Mouse (Mus musculus) intestine, postnatal 0 days (tissue): ENCODE results near the gene Fopnl. TPM values are rescaled to one million over a fixed set of nuclear protein-coding genes. Genes with fewer than 3 reads are reported as not detected.

Experiments used
- ATAC-seq: fragments of 200-750 bp; cut with Nextera tagmentation; 2 replicates; pipeline ENCODE4 v1.8.0; 2017; ENCODE audit warnings: mild to moderate bottlenecking, moderate TSS enrichment, moderate library complexity
- H3K27ac ChIP-seq: fragments of 300-500 bp; sonication (generic); 2 replicates; pipeline ENCODE4 v1.5.1; 2014; ENCODE audit warnings: mild to moderate bottlenecking, low read depth, low read length, moderate library complexity
- H3K27me3 ChIP-seq: fragments of 300-500 bp; sonication (generic); replicated peaks from 2 replicates; pipeline ENCODE4 v1.6.1; 2014; ENCODE audit warnings: low read length, mixed read lengths; ENCODE audit not compliant: control insufficient read depth, insufficient read depth
- H3K36me3 ChIP-seq: fragments of 300-500 bp; sonication (generic); 2 replicates; pipeline ENCODE4 v1.6.1; 2014; ENCODE audit warnings: mild to moderate bottlenecking, moderate library complexity; ENCODE audit not compliant: control insufficient read depth, insufficient read depth
- H3K4me1 ChIP-seq: fragments of 300-500 bp; sonication (generic); replicated peaks from 2 replicates; pipeline ENCODE4 v1.6.1; 2014; ENCODE audit warnings: antibody characterized with exemption, low read length, mixed read lengths; ENCODE audit not compliant: control insufficient read depth, insufficient read depth
- H3K4me2 ChIP-seq: fragments of 300-500 bp; sonication (generic); replicated peaks from 2 replicates; pipeline ENCODE4 v1.6.1; 2014; ENCODE audit warnings: low read depth, mild to moderate bottlenecking, moderate library complexity
- H3K4me3 ChIP-seq: fragments of 300-500 bp; sonication (generic); 2 replicates; pipeline ENCODE4 v1.5.1; 2014; ENCODE audit warnings: low read depth, low read length
- H3K9ac ChIP-seq: fragments of 300-500 bp; sonication (generic); 2 replicates; pipeline ENCODE4 v1.6.1; 2014; ENCODE audit warnings: mild to moderate bottlenecking, low read depth, low read length
- H3K9me3 ChIP-seq: fragments of 300-500 bp; sonication (generic); 2 replicates; pipeline ENCODE4 v1.6.1; 2016; ENCODE audit warnings: mixed run types; ENCODE audit not compliant: control insufficient read depth
- CTCF ChIP-seq: sonication (generic); IDR thresholded peaks from 2 replicates; pipeline ENCODE4 v1.5.1; 2016; ENCODE audit warnings: low read depth, mild to moderate bottlenecking, control low read depth, antibody characterized with exemption, moderate library complexity
- WGBS: fragments of 180-500 bp; shearing (Covaris S2); extraction: QIAGEN DNeasy Blood & Tissue Kit; methylation state at CpG from one replicate; pipeline ENCODE4 v1.1.7; 2014; 5-methylcytosine and 5-hydroxymethylcytosine counted together
- polyA plus RNA-seq: library from polyadenylated mRNA; unstranded; fragments of >200 nt; fragmentation: Nextera tagmentation; extraction: Ambion mirVana; gene quantifications from 2 replicates; pipeline ENCODE4 v1.2.1, GENCODE M21; 2015

Fopnl gene
- polyA plus RNA-seq, 1 experiment from 2014 or later, result 66.3 TPM

DNA sequence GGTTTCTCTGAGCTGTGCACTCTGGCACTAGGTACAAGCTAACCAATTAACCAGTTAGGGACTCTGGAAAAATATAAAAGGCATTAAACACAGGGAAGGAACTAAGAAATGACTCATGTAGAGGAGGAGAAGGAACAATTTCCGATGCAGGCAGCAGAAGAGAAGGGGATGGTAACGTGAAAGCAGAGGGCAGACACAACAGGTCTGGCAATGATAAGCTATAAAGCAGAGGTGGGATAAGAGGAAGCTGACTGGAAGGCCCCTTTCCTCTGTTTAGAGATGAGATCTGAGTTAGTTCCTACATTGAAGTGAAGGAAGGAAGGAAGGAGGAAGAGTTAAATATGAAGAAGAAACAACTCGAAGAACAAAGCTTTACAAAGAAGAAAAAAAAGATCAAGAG, 7.4 kb downstream of the Fopnl start:
- H3K27ac ChIP-seq, result no peak overlapping the region
- ATAC-seq, result no peak
- TF ChIP-seq CTCF, result no peak
- no peaks in the 10 kb centered on the region for H3K4me1 ChIP-seq
- H3K4me3 ChIP-seq, result no peak overlapping the region
- H3K27me3 ChIP-seq, result no peaks in the 10 kb centered on the region
- H3K9ac ChIP-seq, result no peak overlapping the region
- H3K4me2 ChIP-seq, result no peak overlapping the region
- no peaks in the 10 kb centered on the region for H3K9me3 ChIP-seq
- 81% methylated on average over 3 of the region's 3 CpGs for WGBS
- peaks cover 43% of the 10 kb centered on the region; the same call in 1 of the 2 replicates for H3K36me3 ChIP-seq

DNA sequence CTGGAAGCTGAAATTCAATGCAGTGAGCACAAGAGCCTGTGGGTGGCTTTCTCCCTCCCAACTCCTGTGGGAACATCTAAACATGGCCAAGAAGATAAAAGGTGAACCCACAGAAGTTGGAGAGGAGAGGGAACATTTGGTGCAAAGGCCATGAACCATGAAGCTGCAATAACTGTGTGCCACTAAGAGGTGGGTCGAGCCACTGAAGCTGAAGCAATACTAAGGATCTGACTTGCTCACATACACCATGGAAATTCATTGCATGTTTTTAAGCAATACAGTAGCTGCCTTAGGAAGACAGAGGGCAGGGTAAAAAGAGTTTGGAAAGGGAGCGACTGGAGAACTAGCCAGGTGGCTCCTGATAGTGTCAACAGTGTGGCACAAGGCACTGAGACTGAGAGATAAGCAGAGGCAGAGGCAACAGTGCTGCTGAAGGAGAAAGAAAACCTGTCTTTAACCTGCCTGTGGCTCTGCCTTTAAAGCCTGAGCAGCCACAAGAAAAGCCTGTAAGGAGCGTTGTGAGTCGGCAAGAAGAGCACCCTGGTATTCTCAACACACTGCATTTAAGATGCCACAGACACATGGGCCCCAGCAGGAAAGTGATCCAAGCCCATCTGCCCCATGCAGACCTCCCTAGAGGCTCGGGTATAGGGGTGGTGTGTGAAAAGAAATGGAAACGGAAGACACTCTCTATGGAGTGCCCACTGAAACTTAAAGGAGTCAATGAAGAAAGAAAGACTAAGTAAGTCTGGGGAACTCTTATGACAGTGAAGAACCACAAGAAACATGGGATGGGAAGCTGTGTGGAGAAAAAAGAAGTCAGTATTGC, 8.7 kb downstream of the Fopnl start:
- no peak overlapping the region for H3K4me2 ChIP-seq
- no peaks in the 10 kb centered on the region for H3K9me3 ChIP-seq
- H3K27ac ChIP-seq, result no peak overlapping the region
- no peak for ATAC-seq
- 90% methylated on average over 6 of the region's 6 CpGs for WGBS
- no peak overlapping the region for H3K4me3 ChIP-seq
- H3K4me1 ChIP-seq, result no peaks in the 10 kb centered on the region
- peaks cover 52% of the 10 kb centered on the region; the same call in 1 of the 2 replicates for H3K36me3 ChIP-seq
- H3K9ac ChIP-seq, result no peak overlapping the region
- H3K27me3 ChIP-seq, result no peaks in the 10 kb centered on the region
- no peak for TF ChIP-seq CTCF

DNA sequence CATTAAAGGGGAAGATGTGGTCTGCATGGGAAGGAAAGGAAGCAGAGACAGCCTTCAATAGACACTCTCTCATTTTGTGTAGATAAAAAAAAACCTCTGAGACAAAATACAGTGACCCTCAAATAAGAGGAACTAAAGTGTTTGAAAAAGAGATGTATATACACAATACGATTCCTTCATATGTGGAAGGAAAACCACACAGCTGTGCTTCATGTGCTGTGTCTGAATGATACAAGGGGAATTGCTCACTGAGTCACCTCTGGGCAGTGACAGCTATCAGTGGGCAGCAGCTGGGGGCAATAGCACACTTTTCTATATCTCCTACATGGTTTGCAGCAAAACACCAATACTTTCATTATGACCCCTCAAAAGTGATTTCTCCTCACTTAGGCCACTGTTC, 9.8 kb downstream of the Fopnl start:
- no peak for ATAC-seq
- no peaks in the 10 kb centered on the region for H3K27me3 ChIP-seq
- peaks cover 58% of the 10 kb centered on the region; the same call in 1 of the 2 replicates for H3K36me3 ChIP-seq
- H3K27ac ChIP-seq, result no peak overlapping the region
- H3K9me3 ChIP-seq, result no peaks in the 10 kb centered on the region
- no peak for TF ChIP-seq CTCF
- no peak overlapping the region for H3K4me3 ChIP-seq
- no peak overlapping the region for H3K4me2 ChIP-seq
- H3K9ac ChIP-seq, result no peak overlapping the region
- H3K4me1 ChIP-seq, result no peaks in the 10 kb centered on the region
- WGBS, result 91% methylated on average over 1 of the region's 1 CpGs

DNA sequence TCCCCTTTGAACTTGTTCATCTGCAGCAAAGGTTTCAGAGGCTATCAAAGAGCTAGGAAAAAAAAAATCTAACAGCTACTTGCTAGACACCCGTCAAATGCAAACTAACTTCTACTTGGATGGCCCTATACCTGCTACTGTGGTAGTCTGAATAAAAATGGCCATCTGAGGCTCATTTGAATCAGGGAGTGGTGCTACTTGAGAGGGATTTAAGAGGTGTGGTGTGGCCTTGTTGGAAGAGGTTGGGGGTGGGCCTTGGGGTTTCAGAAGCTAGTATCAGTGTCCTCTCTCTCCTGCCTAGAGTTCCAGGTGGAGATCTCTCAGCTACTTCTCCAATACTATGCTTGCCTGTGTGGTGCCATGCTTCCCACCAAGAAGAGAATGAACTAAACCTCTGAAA, 10.8 kb downstream of the Fopnl start:
- H3K4me2 ChIP-seq, result no peak overlapping the region
- no peak for TF ChIP-seq CTCF
- H3K4me1 ChIP-seq, result no peaks in the 10 kb centered on the region
- H3K36me3 ChIP-seq, result peaks cover 59% of the 10 kb centered on the region
- H3K4me3 ChIP-seq, result no peak overlapping the region
- 95% methylated on average over 1 of the region's 1 CpGs for WGBS
- H3K27ac ChIP-seq, result no peak overlapping the region
- no peaks in the 10 kb centered on the region for H3K9me3 ChIP-seq
- H3K9ac ChIP-seq, result no peak overlapping the region
- no peak for ATAC-seq
- no peaks in the 10 kb centered on the region for H3K27me3 ChIP-seq

DNA sequence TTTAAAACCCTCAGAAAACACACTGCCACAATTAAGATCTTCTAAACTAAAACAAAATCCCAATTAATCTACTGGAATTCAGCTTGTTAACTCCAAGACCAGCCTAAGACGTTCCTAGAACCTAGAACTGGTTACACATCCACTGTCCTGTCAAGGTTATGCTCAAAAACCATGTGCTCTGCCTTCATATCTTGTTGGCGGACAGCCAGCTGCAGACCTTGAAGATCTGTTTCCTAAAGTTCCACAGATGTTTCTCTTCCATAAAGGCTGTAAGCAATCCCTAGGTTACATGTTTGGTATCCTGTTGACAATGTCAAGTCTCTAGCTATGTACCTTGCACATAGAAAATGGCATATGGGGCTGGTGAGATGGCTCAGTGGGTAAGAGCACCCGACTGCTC, 12.4 kb downstream of the Fopnl start:
- TF ChIP-seq CTCF, result no peak
- H3K27me3 ChIP-seq, result no peaks in the 10 kb centered on the region
- no peak overlapping the region for H3K4me2 ChIP-seq
- no peaks in the 10 kb centered on the region for H3K4me1 ChIP-seq
- no peak for ATAC-seq
- WGBS, result 81% methylated on average over 3 of the region's 3 CpGs
- H3K9ac ChIP-seq, result no peak overlapping the region
- H3K4me3 ChIP-seq, result no peak overlapping the region
- H3K36me3 ChIP-seq, result peaks cover 62% of the 10 kb centered on the region
- H3K27ac ChIP-seq, result no peak overlapping the region
- H3K9me3 ChIP-seq, result no peaks in the 10 kb centered on the region

DNA sequence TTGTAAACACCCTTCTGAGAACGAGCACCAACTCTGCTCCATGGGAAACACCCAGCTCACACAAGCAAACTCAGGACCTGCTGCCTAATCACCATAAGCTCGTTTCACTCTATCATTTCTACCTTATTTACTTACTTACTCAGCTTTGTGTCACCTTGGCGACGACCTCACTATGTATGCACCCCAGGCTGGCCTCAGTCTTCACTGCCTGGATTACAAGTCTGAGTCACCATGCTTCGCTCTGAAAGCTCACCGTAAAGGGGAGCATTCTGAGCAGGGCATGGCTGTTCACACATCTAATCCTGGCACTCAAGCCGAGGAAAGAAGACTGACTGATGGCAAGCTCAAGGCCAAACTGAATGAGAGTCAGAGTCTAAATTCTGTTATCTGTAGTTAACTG, 13.5 kb downstream of the Fopnl start:
- 0 out of 2 replicates have a peak, but pooled peaks have one; percentile 22 for ATAC-seq
- H3K27me3 ChIP-seq, result no peaks in the 10 kb centered on the region
- no peak for TF ChIP-seq CTCF
- no peaks in the 10 kb centered on the region for H3K9me3 ChIP-seq
- no peaks in the 10 kb centered on the region for H3K4me1 ChIP-seq
- no peak overlapping the region for H3K9ac ChIP-seq
- H3K27ac ChIP-seq, result no peak overlapping the region; the same call in 1 of the 2 replicates
- WGBS, result 47% methylated on average over 7 of the region's 7 CpGs
- no peak overlapping the region for H3K4me2 ChIP-seq
- H3K4me3 ChIP-seq, result no peak overlapping the region
- H3K36me3 ChIP-seq, result peaks cover 65% of the 10 kb centered on the region
